Mouse (Mus musculus) cerebellum, adult 2 months (tissue): ENCODE measurements at regions not wholly inside any gene's neighbourhood (a gene's known extent, or its start where the extent isn't known, plus 50 kb on each side); places are given as distances from the start of the nearest gene placed in this dataset.

ENCODE experiments used
- DNase-seq, 2 experiments: peaks; one replicate each; pipeline ENCODE4 v3.0.0; 2021
- H3K27ac ChIP-seq: fragments of 200-500 bp; 2 replicates; pipeline ENCODE4 v1.5.1; 2012; ENCODE audit warnings: low read length, control low read depth, inconsistent platforms; ENCODE audit not compliant: insufficient read depth
- H3K27me3 ChIP-seq: fragments of 200-500 bp; 2 replicates; pipeline ENCODE4 v1.6.1; 2012; ENCODE audit warnings: inconsistent platforms, mild to moderate bottlenecking, low read length, moderate library complexity; ENCODE audit not compliant: control insufficient read depth, insufficient read depth
- H3K4me1 ChIP-seq: fragments of 200-500 bp; 2 replicates; pipeline ENCODE4 v1.6.1; 2011; ENCODE audit warnings: low read length; ENCODE audit not compliant: control insufficient read depth, insufficient read depth
- H3K4me3 ChIP-seq: fragments of 200-500 bp; replicated peaks from 2 replicates; pipeline ENCODE3; 2011; ENCODE audit warnings: mild to moderate bottlenecking, low read depth, low read length, control low read depth; ENCODE audit not compliant: insufficient read depth
- CTCF ChIP-seq: fragments of 200-500 bp; IDR thresholded peaks from 2 replicates; pipeline ENCODE4 v1.5.1; 2011; ENCODE audit warnings: low read depth, mild to moderate bottlenecking, control low read depth, low read length, moderate library complexity, borderline replicate concordance; ENCODE audit not compliant: insufficient read depth
- POLR2A ChIP-seq: fragments of 200-500 bp; IDR thresholded peaks from 2 replicates; pipeline ENCODE4 v1.6.1; 2011; ENCODE audit warnings: low read length, control low read depth, borderline replicate concordance; ENCODE audit not compliant: insufficient read depth
- WGBS: fragments of 180-500 bp; shearing (Covaris S2); methylation state at CpG from one replicate; pipeline ENCODE4 v1.1.7; 2018; 5-methylcytosine and 5-hydroxymethylcytosine counted together

DNA sequence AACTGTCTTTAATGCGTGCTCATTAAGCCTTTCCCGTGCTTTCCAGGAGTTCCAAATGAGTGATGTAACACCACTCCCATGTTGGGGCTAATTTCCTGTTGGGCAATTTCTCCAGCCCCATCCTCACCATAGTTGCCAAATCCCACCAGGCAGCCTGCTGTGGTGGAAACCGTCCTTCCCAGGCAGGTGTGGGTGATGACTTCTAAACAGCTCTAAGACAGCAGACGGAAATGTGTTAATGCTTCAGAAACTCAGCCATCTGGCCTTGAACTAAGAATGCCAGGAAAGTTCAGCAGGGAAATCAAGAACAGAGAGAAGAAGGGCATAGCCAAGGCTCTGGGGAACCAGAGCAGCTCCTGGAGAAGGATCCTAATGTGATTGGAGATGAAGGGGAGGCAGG is 560.5 kb upstream of the Dmac1 start:
- Histone ChIP-seq H3K4me1 (no peaks in the 10 kb centered on the region), H3K27me3 (no peaks in the 10 kb centered on the region), H3K27ac (no peak overlapping the region), H3K4me3 (no peak overlapping the region)
- 34% methylated on average over 4 of the region's 4 CpGs for WGBS
- DNase-seq = peak in 1 of 2 experiments; percentile 9
- no peak for TF ChIP-seq POLR2A

DNA sequence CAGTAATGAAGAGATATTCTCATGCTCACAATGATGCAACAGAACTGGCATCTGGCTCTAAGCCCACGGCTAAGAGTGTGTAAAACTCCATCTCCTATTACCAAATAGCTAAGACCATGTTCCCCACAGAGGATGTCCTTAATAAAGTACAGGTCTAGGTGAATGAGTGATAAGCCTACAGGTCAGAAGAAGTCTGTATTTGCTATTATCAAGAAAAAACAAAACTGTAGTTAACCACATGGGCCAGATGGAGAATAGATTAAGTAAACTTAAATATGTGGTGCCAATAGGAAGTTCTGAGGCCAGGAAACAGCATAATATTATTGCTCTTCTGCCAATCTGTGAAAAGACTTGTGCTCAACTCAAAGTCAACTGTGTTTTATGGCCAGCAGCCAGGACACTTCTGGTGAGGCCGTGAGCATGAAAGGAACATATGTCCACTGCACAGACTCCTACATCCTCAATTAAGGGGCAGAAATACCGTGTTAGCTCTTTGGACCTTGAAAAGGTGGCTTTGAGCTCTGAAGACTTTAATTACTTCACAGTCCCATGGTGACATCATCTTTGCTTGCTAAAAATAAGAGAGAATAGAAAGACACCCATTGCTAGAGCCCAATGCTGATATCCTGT is 549.1 kb upstream of the Dmac1 start:
- TF ChIP-seq CTCF (no peak), POLR2A (no peak)
- no peak overlapping the region for H3K27ac ChIP-seq
- H3K27me3 ChIP-seq = no peaks in the 10 kb centered on the region
- H3K4me3 ChIP-seq = no peak overlapping the region
- no peaks in the 10 kb centered on the region; the same call in 1 of the 2 replicates for H3K4me1 ChIP-seq
- 23% methylated on average over 3 of the region's 3 CpGs for WGBS
- peak; percentile 20 to 43 for DNase-seq

DNA sequence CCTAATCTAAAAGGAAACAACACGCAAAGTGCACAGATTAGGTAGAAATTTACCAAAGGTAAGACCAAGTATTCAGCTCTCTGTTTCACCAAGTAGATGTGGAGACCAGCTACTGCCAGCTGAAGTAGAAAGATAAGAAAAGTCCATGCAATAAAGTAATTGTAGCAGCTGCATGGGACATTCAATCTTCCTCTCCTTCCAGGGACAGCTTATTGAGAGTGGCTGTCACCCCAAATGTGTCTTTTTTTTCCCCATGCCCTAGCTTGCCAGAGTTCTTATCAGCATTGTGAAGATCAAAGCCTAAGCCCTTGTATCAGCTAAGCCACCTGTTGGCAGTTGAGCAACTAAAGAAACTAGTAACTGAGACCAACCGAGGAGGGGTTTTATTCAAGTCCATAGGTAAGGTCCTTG is 541.1 kb upstream of the Dmac1 start:
- TF ChIP-seq POLR2A (no peak), CTCF (no peak)
- 80% methylated on average over 2 of the region's 2 CpGs for WGBS
- Histone ChIP-seq H3K4me3 (no peak overlapping the region), H3K4me1 (no peaks in the 10 kb centered on the region), H3K27ac (no peak overlapping the region), H3K27me3 (no peaks in the 10 kb centered on the region)
- no peak for DNase-seq

DNA sequence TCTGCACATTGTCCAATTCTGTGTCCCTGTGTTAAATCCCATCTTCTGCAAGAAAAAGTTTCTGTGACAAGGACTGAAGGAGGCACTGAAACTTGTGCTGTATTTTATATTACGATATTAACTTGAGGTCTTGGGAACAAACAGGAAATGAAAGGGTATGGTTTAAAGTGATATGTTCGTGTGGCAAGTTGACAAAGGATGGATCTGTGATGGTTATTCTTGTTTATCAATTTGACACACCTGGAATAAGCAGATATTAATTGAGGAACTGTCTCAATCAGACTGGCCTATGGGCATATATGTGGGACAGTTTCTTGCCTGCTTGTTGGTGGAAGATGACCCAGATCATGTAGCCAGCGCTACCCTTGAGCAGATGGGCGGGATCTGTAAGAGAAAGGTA is 537.9 kb upstream of the Dmac1 start:
- TF ChIP-seq POLR2A (no peak), CTCF (no peak)
- no peak for DNase-seq
- Histone ChIP-seq H3K4me3 (no peak overlapping the region), H3K4me1 (no peaks in the 10 kb centered on the region), H3K27ac (no peak overlapping the region), H3K27me3 (no peaks in the 10 kb centered on the region)
- 95% methylated on average over 4 of the region's 4 CpGs for WGBS

DNA sequence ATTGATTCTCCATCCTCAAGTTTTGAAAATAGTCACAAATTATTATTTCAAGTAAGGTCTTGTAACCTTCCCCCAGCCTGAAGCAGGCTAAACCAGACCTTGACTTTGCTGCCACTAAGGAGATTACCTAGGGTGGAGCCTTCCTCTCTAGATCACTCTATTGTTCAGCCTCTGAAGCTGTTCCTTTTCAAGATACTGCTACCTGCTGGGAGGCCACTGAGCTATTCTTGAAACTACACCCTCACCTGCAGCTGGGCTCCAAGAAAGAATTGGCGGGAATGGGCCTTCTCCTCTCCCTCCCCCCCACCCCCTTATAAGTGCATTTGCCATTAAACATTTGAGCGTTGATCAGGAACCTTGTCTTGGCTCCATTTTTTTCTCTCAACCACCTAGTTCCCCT is 534.2 kb upstream of the Dmac1 start:
- no peaks in the 10 kb centered on the region for H3K4me1 ChIP-seq
- H3K27ac ChIP-seq = no peak overlapping the region
- DNase-seq = no peak
- no peak overlapping the region for H3K4me3 ChIP-seq
- WGBS = 83% methylated on average over 2 of the region's 2 CpGs
- no peak for TF ChIP-seq CTCF
- no peak for TF ChIP-seq POLR2A
- no peaks in the 10 kb centered on the region for H3K27me3 ChIP-seq

DNA sequence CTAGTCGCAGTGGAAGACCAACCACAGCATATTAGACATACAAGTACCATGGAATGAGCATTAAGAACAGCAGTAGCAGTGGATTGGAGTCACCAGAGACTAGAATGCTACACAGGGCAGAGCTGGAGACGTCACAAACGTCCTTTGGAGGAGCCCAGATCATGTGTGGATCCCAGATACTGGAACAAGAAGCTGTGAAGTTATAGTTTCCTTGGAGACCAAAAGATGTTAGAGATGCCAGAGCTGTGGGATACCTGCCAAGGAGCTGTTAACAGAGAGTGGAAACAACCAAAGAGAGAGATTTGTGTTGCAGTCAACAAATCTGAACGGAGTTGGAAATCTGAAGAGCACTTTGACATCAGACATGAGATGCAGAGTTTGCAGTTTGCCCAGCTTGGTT is 523.8 kb upstream of the Dmac1 start:
- no peak for DNase-seq
- WGBS = 52% methylated on average over 4 of the region's 4 CpGs

DNA sequence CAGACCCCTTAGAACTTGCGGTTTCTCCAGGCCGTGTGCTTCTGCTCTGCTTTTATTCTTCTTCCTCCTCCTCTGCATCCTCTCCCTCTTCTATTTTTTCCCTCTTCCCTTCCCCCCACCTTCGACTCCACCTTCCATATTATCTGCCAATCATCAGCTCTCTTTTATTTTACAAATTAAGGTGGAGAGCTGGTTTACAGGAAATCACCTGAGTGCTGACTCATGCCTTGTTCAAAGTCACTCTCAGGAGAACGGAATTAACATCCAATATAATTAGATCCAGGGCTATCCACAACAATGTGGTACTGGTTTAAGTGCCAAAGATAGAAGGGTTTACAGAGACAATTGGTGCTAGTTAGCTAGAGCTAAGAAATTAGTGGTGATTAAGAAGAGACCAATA is 523.1 kb upstream of the Dmac1 start:
- Histone ChIP-seq H3K27ac (no peak overlapping the region), H3K4me1 (no peaks in the 10 kb centered on the region), H3K4me3 (no peak overlapping the region), H3K27me3 (no peaks in the 10 kb centered on the region)
- 91% methylated on average over 4 of the region's 4 CpGs for WGBS
- no peak for TF ChIP-seq POLR2A
- no peak for TF ChIP-seq CTCF
- DNase-seq = no peak

More for the DNA sequence above, 523.8 kb upstream of the Dmac1 start:
- Histone ChIP-seq H3K4me3 (no peak overlapping the region), H3K27me3 (no peaks in the 10 kb centered on the region), H3K27ac (no peak overlapping the region), H3K4me1 (no peaks in the 10 kb centered on the region)
- TF ChIP-seq CTCF (no peak), POLR2A (no peak)

DNA sequence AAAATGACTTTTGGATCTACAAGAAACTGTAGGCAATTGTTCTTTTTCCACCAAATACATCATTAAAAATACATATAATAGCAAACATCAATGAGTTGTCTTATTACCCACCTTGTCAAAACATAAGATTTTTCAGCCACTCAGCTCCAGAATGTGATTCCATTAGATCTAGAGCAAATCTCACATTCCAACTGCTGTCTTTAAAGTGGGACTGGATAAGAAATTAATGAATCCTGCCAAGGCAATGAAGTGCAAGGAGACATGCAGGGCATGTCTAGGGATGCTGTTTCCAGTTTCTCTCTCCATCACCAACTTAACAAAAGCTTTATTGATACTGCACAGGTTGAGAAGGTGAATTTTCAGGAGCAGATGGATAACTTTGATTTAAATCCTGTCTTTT is 513.7 kb upstream of the Dmac1 start:
- no peaks in the 10 kb centered on the region for H3K27me3 ChIP-seq
- H3K4me3 ChIP-seq = no peak overlapping the region
- TF ChIP-seq POLR2A (no peak), CTCF (no peak)
- no peak overlapping the region for H3K27ac ChIP-seq
- H3K4me1 ChIP-seq = no peaks in the 10 kb centered on the region
- DNase-seq = no peak
